Mouse (Mus musculus): ENCODE data around the gene Nudcd2.

- TF ChIP-seq CTCF (IDR thresholded peaks at IDR 0.05; ENCODE audit: low read depth, low read length) (no peak), POLR2A (IDR thresholded peaks at IDR 0.05; ENCODE audit: extremely low read depth, insufficient read depth, low read length) (peak; percentile 90)
Measured at GRCm38 (mm10) chr11:40692511-40693365, 40.7 kb upstream of the Nudcd2 start.
